Mouse (Mus musculus) myocyte (in vitro differentiated cells): ENCODE measurements around the gene Atp2b4.

Experiments used
- MAX ChIP-seq: IDR thresholded peaks from one replicate; pipeline ENCODE4 v1.6.1; 2011; ENCODE audit warnings: low read depth, mild to moderate bottlenecking, control low read depth
- POLR2A ChIP-seq: IDR thresholded peaks from one replicate; pipeline ENCODE4 v1.6.1; 2011; ENCODE audit warnings: low read depth, mild to moderate bottlenecking, control low read depth, moderate library complexity; ENCODE audit not compliant: insufficient read length
- USF1 ChIP-seq: IDR thresholded peaks from one replicate; pipeline ENCODE4 v1.6.1; 2011; ENCODE audit warnings: low read depth, mild to moderate bottlenecking, control low read depth, moderate library complexity

DNA sequence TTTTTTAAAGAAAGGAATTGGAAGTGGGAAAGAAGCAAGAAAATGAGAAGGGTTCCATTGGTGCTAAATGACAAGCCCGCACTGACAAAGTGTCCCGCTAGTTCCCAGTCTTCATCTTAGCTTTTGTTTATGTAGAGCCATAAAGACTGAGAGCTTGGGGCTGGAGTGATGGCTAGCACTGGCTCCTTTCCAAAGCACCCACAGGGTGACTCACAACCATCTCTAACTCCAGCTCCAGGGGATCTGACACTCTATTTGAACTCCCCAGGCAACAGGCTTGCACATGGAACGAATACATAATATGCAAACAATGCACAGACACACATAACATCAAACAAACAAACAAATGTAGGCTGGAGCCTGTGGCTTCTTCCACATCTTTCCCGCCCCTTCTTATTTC lies 50.9 kb downstream of the Atp2b4 start:
- TF ChIP-seq MAX (no peak), POLR2A (no peak), USF1 (no peak)
